Mouse (Mus musculus) ovary, postnatal 36 days (tissue): ENCODE measurements around the gene Pabpc4l.
A peak's percentile ranks its signal among the peaks of the same experiment; 100 is the strongest.
"Not testable (repeated sequence)": the region's sequence is repeated elsewhere in the genome, so short reads cannot be mapped to it uniquely, and the experiment has no call there.

Experiments
- DNase-seq: peaks from one replicate; pipeline ENCODE4 v3.0.0; 2022; ENCODE audit warnings: low spot score, mixed read lengths

Gene Pabpc4l

DNA sequence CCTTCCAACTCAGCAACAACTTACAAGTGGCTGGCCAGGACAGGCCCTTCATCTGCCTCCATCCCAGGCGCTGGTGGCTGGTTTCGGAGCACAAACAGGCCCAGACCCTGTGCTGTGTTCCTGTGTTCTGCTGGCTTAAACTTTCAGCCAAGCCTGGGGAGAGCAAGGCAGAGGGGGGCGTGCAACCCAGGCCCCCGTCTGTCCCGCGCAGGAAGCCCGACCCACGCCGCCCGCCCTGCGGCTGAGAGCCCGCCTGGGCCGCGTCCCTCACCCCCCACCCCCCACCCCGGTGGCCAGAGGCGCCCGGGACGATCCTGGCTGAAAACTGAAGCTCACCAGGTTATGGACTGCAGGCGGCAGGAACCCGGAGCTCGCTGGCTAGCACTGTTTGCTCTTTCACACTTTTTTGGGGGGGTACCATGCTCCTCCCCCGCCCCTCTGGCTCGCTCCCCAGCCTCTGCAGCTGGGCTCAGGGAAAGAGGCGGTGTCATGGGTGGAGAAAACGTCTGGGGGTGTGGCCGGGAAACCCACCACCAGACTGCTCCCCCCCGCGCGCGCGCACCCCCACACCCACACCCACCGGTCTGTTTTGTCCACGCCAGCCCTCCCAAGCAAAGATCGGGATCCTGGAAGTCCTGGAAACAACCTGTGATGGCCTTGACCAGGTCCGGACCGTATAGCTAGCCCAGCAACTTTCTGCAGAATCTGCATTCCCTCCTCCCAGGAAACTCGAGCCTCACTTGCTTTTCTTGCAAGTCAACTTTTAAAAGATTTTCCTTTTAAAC lies at the start of gene Pabpc4l:
TSS of gene Pabpc4l (minus strand) at position 739 of the 785 bp plus-strand sequence.
- DNase-seq = peak; percentile 70

GRCm38 (mm10) chr3:46490989-46491259 lies 42.9 kb upstream of the Pabpc4l start:
- DNase-seq = no peak

DNA sequence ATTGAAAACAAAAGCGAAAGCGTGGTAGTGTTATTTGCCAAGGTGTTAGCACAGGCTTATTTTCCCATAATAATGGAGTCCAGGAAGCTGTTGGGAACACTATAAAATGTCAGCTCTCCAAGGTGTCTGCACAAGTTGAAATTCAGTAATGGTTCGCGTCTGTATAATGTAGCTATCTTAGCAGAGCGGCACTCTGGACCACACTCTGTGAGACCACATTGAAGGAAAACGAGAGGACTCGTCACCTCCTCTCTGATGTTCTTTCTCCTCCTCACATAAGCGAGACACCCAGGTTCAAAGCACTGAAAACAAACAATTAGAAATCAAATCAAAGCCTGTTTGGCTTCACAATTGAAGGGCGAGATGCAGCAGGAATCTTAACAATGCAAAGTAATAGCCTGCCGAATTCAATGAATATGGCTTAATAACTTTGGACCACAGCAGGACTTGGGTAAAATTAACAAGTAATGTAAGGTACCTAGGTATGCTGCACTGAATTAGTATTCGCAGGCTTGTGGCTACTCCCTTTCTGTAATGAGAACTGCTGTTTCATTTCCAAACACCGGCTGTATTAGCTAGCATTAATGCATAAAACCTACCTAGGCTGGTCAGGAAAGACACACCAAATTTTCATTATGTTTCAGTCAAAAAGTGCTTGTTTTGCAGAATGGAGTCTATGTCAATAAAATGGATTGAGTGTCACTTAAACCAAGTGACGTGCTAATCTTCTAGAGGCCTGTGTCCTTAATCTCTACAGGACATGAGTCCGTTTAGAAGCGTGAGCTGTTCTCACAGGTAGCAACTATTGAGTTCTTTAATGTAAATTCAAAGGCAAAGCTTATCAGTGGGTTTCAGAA lies 42.3 kb upstream of the Pabpc4l start:
- DNase-seq = no peak

DNA sequence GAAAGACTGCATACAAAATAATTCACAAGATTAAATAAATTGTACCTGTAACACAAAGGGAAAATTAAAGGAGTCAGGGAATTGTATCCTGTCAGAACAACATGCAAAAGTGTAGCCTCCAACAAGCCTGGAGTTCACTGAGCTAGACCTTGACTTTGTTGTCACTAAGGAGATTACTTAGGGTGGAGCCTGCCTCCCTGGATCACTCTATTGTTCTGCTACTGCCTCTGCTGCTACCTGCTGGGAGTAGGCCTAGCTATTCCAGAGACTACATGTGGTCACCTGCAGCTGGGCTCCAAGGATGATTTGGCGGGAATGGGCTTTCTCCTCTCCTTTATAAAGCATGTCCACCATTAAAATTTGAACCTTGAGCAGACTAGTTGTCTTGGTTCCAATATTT lies 38.1 kb upstream of the Pabpc4l start:
- DNase-seq = not testable (repeated sequence)

GRCm38 (mm10) chr3:46448266-46448532 lies 180 bp upstream of the Pabpc4l start:
- DNase-seq = no peak

DNA sequence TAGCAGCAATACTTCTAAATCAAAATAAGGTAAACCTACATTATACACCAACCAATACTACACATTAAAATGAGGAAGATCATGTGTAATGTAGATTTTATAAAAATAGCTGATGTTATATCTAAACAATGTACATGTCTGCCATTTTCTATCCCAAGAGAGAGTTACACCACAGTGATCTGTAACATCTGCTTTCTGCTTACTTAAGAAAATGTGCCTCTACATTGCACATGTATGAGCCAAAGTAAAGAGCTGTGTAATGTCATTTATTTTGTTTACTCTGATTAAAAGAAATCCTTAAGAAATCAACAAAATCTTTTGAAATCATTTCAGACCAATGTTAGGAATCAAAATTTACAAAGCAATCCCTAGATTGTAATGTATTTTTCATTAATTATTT lies 16.6 kb downstream of the Pabpc4l start:
- DNase-seq = no peak
